Mouse (Mus musculus): ENCODE results near the gene Sp2. TPM values are rescaled to one million over a fixed set of nuclear protein-coding genes. Genes with fewer than 3 reads are reported as not detected.
A peak's percentile ranks its signal among the peaks of the same experiment; 100 is the strongest.

Gene Sp2
- total and polyA plus RNA-seq, 2 experiments from 2014 or later, result 7.3 to 14.4 TPM

DNA sequence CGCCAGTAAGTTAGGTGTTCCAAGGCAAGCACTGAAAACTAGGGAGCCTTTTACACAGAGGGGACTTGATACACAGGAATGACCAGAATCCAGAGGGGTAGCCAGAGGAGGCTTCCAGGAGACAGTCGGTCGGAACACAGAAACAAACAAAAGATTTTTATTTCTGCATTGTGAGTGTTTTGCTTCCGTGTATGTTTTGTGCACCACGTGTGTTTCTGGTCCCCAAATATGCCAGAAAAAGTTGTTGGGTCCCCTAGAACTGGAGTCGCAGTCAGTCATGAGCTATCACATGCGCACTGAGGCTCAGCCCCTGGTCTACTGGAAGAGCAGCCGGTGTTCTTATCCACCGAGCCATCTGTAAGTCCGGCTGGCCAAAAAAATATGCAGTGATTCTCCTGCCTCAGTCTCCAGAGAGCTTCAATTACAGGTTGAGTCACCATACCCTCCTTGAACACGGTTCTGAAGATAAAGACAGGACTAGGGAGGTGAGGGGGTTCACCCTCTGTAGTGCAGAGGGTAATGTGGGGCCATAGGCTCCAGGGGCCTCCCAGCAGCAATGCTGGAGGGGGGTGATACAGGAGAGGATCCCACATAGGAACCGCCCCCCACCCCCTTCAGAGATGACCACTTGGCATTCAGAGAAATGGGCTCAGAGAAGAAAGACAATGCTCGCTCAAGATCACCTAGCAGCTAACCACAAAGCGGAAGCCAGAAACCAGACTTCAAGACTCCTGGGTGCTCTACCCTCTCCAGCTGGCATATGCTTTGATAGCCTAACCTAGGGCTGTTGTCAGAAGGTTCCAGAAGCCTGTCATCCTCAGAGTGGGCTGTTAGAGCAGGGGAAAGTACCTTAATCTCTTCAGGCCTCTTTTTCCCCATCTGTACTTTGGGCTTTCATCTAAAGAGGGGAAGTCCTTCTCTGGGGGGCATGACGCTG lies 13.3 kb upstream of the Sp2 start:
- Histone ChIP-seq H3K9me3 (ENCODE audit: low read length) (no peaks in the 10 kb centered on the region), H3K27ac (no peak overlapping the region), H3K4me2 (ENCODE audit: low read depth, low read length) (no peak overlapping the region), H3K4me3 (ENCODE audit: low read length) (no peak overlapping the region), H3K4me1 (ENCODE audit: insufficient read depth, low read length) (no peaks in the 10 kb centered on the region), H3K9ac (replicated peaks; ENCODE audit: low read length) (no peak overlapping the region), H3K36me3 (ENCODE audit: insufficient read depth, low read length) (no peaks in the 10 kb centered on the region), H3K27me3 (ENCODE audit: insufficient read depth, low read length) (no peaks in the 10 kb centered on the region)
- ATAC-seq (no peak), DNase-seq (ENCODE audit: low spot score) (no peak)
- 78% methylated on average over 15 of the region's 15 CpGs for WGBS
- TF ChIP-seq CTCF (IDR thresholded peaks at IDR 0.05; ENCODE audit: low read depth), result no peak

DNA sequence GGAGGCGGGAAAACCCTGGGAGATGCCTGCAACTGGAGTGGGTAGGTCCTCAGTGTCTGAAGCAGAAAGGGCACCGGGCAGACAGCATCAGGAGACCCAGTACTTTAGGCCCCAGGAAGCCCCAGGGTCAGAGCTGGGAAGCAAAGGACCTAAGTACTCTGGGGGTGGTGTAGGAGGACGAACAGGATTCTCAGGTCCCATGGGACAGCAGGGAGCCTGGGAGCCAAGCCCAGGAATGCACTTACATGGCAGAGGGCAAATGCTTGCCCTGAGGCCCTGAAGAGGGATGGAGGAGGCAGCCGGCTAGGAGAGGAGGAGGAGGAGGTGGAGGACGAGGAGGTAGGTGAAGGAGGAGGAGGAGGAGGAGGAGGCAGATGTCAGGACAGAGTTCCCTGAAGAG lies 12.3 kb upstream of the Sp2 start:
- no peak overlapping the region for H3K27ac ChIP-seq
- ATAC-seq, result no peak
- no peaks in the 10 kb centered on the region for H3K4me1 ChIP-seq (ENCODE audit: insufficient read depth, low read length)
- no peaks in the 10 kb centered on the region for H3K36me3 ChIP-seq (ENCODE audit: insufficient read depth, low read length)
- H3K9me3 ChIP-seq (ENCODE audit: low read length), result no peaks in the 10 kb centered on the region
- 29% methylated on average over 5 of the region's 5 CpGs for WGBS
- H3K4me2 ChIP-seq (ENCODE audit: low read depth, low read length), result no peak overlapping the region
- DNase-seq (ENCODE audit: low spot score), result no peak
- no peaks in the 10 kb centered on the region for H3K27me3 ChIP-seq (ENCODE audit: insufficient read depth, low read length)
- no peak overlapping the region for H3K9ac ChIP-seq (replicated peaks; ENCODE audit: low read length)
- TF ChIP-seq CTCF (IDR thresholded peaks at IDR 0.05; ENCODE audit: low read depth), result no peak
- no peak overlapping the region for H3K4me3 ChIP-seq (ENCODE audit: low read length)

DNA sequence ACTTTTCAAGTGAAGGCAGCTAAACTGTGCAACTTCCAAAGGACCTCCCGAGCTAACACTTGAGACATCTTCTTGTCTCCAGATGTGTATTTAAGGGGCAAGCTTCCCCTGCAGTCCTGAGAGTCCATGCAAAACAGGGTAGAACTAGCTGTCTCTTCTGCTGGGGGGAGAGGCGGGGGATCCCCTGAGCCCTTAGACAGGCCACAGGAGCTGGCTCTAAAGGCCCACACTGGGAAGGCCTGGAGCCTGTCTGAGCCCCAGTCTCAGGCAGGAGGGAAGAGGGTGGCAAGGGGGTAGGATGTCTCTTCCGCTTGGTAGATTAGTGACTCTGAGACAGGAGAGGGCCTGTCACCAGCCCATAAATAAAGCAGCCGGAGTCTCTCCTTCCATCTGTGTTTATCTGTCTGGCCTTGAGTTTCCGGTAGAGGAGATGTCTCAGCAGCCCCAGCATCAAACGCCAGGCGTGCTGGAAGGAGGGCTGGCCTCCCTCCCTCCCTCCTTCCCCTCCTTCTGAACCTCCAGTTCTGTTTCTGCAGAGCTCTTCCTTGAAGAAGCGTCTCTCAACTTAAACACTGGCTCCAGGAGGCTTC lies 10.1 kb upstream of the Sp2 start:
- no peak for TF ChIP-seq CTCF (IDR thresholded peaks at IDR 0.05; ENCODE audit: low read depth)
- no peaks in the 10 kb centered on the region for H3K9me3 ChIP-seq (ENCODE audit: low read length)
- H3K27ac ChIP-seq, result no peak overlapping the region; the same call in 1 of the 2 replicates
- peaks cover 2% of the 10 kb centered on the region; the same call in 1 of the 2 replicates for H3K4me1 ChIP-seq (ENCODE audit: insufficient read depth, low read length)
- ATAC-seq, result no peak
- WGBS, result 51% methylated on average over 8 of the region's 8 CpGs
- H3K9ac ChIP-seq (replicated peaks; ENCODE audit: low read length), result no peak overlapping the region
- no peak overlapping the region for H3K4me2 ChIP-seq (ENCODE audit: low read depth, low read length)
- no peaks in the 10 kb centered on the region for H3K27me3 ChIP-seq (ENCODE audit: insufficient read depth, low read length)
- DNase-seq (ENCODE audit: low spot score), result no peak
- no peaks in the 10 kb centered on the region for H3K36me3 ChIP-seq (ENCODE audit: insufficient read depth, low read length)
- H3K4me3 ChIP-seq (ENCODE audit: low read length), result no peak overlapping the region

GRCm38 (mm10) chr11:96991501-96991900 lies 8.7 kb upstream of the Sp2 start:
- 81% methylated on average over 5 of the region's 5 CpGs for WGBS
- TF ChIP-seq CTCF (IDR thresholded peaks at IDR 0.05; ENCODE audit: low read depth), result no peak

GRCm38 (mm10) chr11:96987873-96988655 lies 5.3 kb upstream of the Sp2 start:
- ATAC-seq, result peak; percentile 72
- no peak for TF ChIP-seq CTCF (IDR thresholded peaks at IDR 0.05; ENCODE audit: low read depth)
- Histone ChIP-seq H3K27ac (peak overlapping the region; percentile 36; the same call in 1 of the 2 replicates), H3K9ac (replicated peaks; ENCODE audit: low read length) (no peak overlapping the region), H3K9me3 (ENCODE audit: low read length) (no peaks in the 10 kb centered on the region), H3K4me1 (ENCODE audit: insufficient read depth, low read length) (peaks cover 5% of the 10 kb centered on the region; the same call in 1 of the 2 replicates), H3K27me3 (ENCODE audit: insufficient read depth, low read length) (0 out of 2 replicates have a peak, but pooled peaks cover 5% of the 10 kb centered on the region), H3K4me2 (ENCODE audit: low read depth, low read length) (peak overlapping the region; percentile 50), H3K4me3 (ENCODE audit: low read length) (peak overlapping the region; percentile 29), H3K36me3 (ENCODE audit: insufficient read depth, low read length) (no peaks in the 10 kb centered on the region)
- DNase-seq (ENCODE audit: low spot score), result peak; percentile 48
- whole genome bisulfite sequencing, result 6% methylated on average over 31 of the region's 31 CpGs

More at GRCm38 (mm10) chr11:96991501-96991900, 8.7 kb upstream of the Sp2 start:
- no peak overlapping the region for H3K9ac ChIP-seq (replicated peaks; ENCODE audit: low read length)
- no peak for ATAC-seq
- no peaks in the 10 kb centered on the region for H3K36me3 ChIP-seq (ENCODE audit: insufficient read depth, low read length)
- H3K27ac ChIP-seq, result no peak overlapping the region
- H3K9me3 ChIP-seq (ENCODE audit: low read length), result no peaks in the 10 kb centered on the region
- H3K4me2 ChIP-seq (ENCODE audit: low read depth, low read length), result no peak overlapping the region
- H3K27me3 ChIP-seq (ENCODE audit: insufficient read depth, low read length), result no peaks in the 10 kb centered on the region
- H3K4me1 ChIP-seq (ENCODE audit: insufficient read depth, low read length), result peaks cover 5% of the 10 kb centered on the region; the same call in 1 of the 2 replicates
- no peak for DNase-seq (ENCODE audit: low spot score)
- H3K4me3 ChIP-seq (ENCODE audit: low read length), result no peak overlapping the region

- no peak for DNase-seq (ENCODE audit: low spot score)
- ATAC-seq, result no peak
- 56% methylated on average over 3 of the region's 3 CpGs for WGBS
- H3K4me2 ChIP-seq (ENCODE audit: low read depth, low read length), result no peak overlapping the region
- 0 out of 2 replicates have a peak, but pooled peaks cover 5% of the 10 kb centered on the region for H3K27me3 ChIP-seq (ENCODE audit: insufficient read depth, low read length)
- TF ChIP-seq CTCF (IDR thresholded peaks at IDR 0.05; ENCODE audit: low read depth), result no peak
- H3K9me3 ChIP-seq (ENCODE audit: low read length), result no peaks in the 10 kb centered on the region
- H3K9ac ChIP-seq (replicated peaks; ENCODE audit: low read length), result no peak overlapping the region
- no peak overlapping the region for H3K4me3 ChIP-seq (ENCODE audit: low read length)
- peaks cover 5% of the 10 kb centered on the region; the same call in 1 of the 2 replicates for H3K4me1 ChIP-seq (ENCODE audit: insufficient read depth, low read length)
- H3K36me3 ChIP-seq (ENCODE audit: insufficient read depth, low read length), result no peaks in the 10 kb centered on the region
- H3K27ac ChIP-seq, result no peak overlapping the region
These were observed 3.7 kb upstream of the Sp2 start for GRCm38 (mm10) chr11:96986463-96986862.

Data from hindbrain, postnatal 0 days (tissue).